Mouse (Mus musculus) right cerebral cortex, postnatal 36 days (tissue): Measurements from ENCODE around the gene Runx3.

Experiments
- DNase-seq, 2 experiments: peaks; one replicate each; pipeline ENCODE4 v3.0.0; 2022; ENCODE audit warnings: low spot score in 2 of 2, mixed read lengths in 1 of 2

Gene Runx3

GRCm38 (mm10) chr4:135120342-135121100 lies at the start of gene Runx3:
Gene Runx3 (plus strand): TSS chr4:135120652.
- DNase-seq: no peak

DNA sequence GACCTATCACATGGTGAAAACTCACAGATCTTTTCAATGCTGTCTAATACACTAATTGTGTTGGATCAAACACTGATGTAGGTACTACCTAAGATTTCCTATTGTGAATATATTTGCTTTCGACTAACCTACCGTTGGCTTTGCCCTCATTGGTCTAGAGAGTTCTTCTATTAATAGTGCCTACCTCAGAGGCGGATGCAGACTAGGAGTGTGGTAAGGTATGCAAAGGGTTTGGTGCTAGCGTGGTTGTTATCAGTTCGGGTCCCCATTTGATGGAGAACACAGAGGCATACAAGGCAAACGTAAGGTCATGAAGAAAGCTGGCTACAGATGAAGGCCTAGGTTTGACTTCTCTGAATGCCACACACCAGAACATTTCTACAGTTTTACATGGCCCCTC lies 47.8 kb upstream of the Runx3 start:
- DNase-seq: no peak

DNA sequence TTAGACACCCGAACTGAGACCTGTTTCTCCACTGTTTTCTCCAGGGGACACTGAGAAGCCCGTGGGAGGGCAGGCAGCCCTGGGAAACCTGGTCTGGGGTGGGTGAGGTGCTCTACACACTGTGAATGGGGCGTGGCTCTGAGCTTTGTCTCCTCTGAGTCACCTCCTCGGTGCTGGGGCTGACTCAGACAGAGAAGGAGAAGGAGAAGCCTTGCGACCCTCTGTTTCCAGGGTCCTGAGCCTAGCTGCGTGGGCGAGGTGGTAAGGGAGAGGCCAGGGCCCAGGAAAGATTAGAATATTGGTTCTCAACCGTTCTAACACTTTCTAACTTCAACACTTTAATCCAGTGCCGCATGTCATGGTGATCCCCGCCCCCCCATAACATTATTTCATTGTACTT lies 46.9 kb upstream of the Runx3 start:
- no peak for DNase-seq

DNA sequence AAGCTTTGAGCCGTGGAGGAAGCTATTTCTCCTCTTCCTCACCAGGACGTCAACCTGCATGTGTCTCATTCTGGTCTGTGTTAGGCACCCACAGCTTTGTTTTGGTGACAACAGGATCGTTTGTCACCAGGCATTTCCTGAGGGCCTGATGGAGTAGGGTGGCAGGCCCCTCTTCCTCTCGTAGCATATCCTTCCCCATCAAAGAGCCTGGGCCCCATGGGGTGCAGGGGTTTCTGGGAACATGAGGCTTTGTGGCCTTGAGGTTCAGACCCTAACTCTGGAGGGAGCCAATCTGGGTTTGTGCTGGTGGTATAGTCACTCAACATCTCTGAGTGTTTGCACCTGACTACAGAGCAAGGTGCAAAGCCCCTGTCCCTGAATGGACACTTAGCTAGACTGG lies 45.8 kb upstream of the Runx3 start:
- DNase-seq: no peak

- no peak for DNase-seq
Observed at GRCm38 (mm10) chr4:135075360-135075759, 45.1 kb upstream of the Runx3 start.

DNA sequence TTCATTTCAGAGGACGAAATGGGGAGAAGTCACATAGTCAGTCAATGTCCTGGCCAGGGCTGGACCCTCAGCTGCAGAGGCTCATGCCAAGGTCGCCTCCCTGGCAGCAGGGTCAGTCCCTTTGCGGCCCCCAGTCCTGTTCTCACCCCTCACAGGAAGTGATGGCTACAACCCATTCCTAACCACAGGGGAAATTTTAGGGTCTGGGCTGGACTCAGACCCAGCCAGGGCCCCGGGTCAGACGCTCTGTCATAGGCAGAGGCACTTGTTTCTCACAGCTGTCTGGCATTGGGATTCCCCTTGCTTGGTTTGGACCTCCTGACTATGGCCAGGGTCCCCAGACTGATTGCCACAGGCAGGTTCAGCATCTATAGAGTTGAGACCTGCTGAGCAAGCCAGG lies 43.8 kb upstream of the Runx3 start:
- DNase-seq: no peak

- DNase-seq: no peak
Observed at GRCm38 (mm10) chr4:135077196-135077595, 43.3 kb upstream of the Runx3 start.

GRCm38 (mm10) chr4:135079859-135080640 lies 40.4 kb upstream of the Runx3 start:
- DNase-seq: no peak

DNA sequence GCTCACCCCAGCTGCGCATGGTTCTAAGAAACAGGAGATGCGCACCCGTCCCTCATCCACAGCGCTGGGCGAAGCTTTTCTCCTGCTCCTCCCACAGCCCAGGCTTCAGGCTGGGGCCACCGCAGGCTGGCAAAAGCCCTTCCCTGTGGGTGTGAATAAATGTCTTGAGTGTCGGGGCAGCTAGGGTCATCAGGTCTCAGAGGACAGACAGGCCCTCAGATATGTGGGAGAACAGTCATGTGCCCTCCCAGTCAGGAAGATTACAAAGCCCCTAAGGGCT lies 39.9 kb upstream of the Runx3 start:
- DNase-seq: no peak

- DNase-seq: no peak
Observed at GRCm38 (mm10) chr4:135083089-135083488, 37.4 kb upstream of the Runx3 start.

DNA sequence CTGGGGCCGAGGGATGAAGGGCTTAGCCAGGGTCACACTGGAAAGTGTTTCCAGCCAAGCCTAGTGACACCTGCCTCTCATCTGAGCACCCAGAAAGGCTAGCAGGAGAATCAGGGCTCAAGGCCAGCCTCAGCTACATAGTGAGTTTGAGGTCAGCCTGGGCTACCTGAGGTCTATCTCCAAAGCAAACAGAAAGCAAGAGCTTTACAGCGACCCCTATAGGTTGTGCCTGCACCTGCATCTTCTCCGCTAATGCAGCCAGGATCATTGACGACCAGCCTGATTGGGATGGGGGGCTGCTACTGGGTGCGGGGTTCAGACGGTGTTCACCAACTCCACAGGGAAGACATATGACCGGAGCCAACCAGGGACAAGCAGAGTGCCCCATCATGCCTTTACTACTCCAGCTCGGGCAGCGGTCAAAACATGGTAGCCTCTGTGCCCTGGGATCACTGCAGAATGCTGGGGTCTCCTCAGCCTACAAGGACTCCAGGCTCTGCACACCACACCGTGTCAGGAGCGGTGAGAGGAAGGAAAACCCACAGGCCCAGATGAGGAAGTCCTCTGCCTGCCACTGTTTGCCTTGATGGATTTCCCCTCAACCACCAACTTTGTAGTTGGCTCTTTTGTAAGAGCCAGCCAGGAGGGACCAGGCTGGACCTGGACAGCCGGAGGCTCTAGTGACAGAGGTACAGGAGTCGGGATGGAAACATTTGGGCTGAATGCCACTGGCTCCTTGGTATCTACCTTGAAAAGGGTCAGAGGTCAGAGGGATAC lies 35.2 kb upstream of the Runx3 start:
- DNase-seq: no peak

DNA sequence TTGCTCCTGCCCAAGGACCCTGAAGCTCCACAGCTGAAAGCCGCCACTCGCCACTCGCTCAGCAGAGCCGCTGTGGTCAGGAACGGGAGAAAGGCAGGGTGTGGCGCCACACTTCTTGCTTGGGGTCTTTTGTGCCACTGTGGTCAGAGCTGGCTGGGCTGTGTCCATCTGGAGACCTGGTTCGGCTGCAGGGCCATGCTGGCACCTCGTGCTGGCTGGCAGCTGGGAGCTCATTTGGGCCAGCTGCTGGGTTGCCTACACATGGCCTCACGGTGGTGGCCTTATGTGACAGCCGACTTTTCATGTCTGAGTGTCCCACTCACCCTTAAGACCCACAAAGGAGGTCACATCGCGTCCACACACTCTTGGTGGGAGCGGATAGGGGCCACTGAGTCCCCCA lies 29.8 kb upstream of the Runx3 start:
- DNase-seq: no peak

DNA sequence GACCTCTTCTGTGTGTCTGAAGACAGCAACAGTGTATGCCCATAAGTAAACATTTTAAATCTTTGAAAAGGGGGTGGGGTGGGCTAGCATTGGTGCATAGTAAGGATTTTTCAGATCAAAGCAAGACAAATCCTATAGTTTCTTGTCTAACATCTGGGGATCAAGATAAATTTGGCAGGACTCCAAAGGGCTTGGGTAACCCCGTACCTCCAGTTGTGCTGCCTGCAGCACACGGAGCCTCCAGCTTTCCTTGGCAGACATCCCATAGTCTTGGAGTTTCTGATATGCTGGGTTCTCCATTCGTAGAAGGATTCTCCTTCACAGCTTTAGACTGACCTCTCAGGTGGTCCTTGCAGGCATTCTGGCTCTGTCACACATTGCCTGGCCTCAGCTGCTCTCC lies 27.6 kb upstream of the Runx3 start:
- DNase-seq: no peak

- no peak for DNase-seq
Observed at GRCm38 (mm10) chr4:135095693-135096092, 24.8 kb upstream of the Runx3 start.

- no peak for DNase-seq
Observed at GRCm38 (mm10) chr4:135097910-135098891, 22.3 kb upstream of the Runx3 start.

DNA sequence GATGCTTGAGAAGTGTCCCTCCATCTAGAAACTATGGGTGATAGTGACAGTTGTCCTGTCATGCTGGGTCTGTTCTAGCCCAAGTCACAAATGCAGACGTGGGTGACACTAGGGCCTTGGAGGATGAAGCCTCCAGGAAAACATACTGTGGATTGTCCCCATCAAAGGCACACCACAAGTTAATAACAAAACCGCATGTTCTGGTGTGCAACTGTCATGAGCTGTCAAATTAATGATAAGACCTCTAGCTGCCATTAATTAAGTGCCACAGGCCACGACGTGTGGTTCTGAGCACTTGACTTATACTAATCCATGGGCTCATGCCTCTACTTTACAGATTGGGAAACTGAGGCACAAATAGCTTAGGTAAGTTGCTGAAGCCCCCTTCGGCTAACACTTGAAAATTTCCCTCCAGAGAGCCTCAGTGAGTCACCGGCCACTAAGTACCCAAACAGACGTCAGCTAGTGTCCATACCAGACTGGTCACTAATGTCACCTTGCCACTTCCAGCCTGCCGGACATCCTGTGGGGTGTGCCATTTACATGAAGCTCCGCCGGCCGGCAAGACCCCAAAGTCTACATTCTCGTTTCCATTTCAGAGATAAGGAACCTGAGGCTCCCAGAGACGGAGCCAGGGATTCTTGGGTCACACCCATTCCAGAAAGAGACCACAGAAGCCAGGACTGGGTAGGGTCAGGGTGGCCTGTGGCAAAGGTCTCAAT lies 18.3 kb upstream of the Runx3 start:
- DNase-seq: no peak

DNA sequence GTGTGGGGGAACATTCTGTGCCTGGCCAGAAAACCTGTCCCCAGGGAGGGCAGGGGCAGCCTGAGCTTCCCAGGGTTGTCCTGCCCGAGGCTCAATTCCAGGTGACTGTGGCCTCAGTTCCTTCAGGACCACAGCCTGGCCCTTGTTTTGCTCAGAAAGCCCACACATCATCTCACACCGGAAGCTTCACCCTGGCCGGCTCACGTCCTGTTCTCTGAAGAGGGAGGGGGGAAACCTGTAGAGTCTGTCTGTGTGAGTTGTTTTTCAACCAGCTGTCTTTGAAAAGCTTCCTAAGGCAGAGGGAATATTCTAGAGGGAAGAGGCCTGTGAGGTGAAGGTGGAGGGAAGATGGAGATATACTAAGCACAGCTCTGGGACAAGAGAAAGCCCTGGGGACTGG lies 17.7 kb upstream of the Runx3 start:
- DNase-seq: no peak

DNA sequence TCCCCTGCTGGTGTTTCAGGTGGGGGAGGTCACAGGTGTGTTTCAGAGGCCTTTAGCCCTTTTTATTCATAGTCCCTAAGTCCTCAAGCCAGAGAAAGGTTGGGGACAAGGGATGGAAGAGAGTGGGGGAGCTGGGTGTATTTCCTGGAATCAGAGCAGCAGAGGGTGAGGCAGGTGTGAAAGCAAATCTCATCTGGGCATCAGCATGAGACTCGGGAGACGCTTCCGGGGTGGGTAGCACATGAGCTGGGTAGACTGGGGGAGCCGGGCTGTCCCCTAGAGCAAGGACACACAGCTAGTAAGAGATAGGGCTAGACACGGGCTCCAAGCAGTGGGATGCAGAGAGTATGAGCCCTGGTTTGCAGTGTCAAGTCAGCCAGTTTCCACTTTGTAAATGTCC lies 16.7 kb upstream of the Runx3 start:
- no peak for DNase-seq

DNA sequence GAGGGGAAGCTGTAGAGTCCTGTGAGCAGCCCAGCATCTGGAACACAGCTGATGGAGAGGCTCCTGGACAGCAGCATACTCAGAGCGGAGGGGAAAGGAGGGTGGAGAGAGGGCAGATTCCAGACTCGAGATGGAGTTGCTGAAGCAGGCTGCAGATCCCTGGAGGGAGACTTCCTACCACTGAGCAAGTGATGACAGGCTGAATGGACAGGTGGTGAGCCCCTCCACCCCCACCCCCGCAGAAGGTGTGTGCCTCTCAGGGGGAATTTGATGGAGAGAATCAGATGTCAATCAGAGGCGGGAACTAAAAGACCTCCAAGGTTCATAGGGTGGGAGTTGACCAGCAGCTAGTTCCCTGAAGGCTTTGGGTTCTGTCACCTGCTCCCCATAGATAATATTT lies 13.5 kb upstream of the Runx3 start:
- no peak for DNase-seq

GRCm38 (mm10) chr4:135108666-135109065 lies 11.8 kb upstream of the Runx3 start:
- no peak for DNase-seq

GRCm38 (mm10) chr4:135113656-135114055 lies 6.8 kb upstream of the Runx3 start:
- DNase-seq: no peak
